Mouse (Mus musculus): ENCODE measurements around the gene Pde2a. TPM values are rescaled to one million over a fixed set of nuclear protein-coding genes. Genes with fewer than 3 reads are reported as not detected.
A peak's percentile ranks its signal among the peaks of the same experiment; 100 is the strongest.

Pde2a gene
- total RNA-seq, 1 experiment from 2014 or later: 1.7 TPM

- peak; percentile 79 for ATAC-seq (replicated peaks; ENCODE audit: low read depth, poor library complexity, severe bottlenecking)
Observed at GRCm38 (mm10) chr7:101450422-101451401, 29.2 kb downstream of the Pde2a start.

GRCm38 (mm10) chr7:101452669-101453068 lies 31.2 kb downstream of the Pde2a start:
- no peak for ATAC-seq (replicated peaks; ENCODE audit: low read depth, poor library complexity, severe bottlenecking)

- ATAC-seq (replicated peaks; ENCODE audit: low read depth, poor library complexity, severe bottlenecking): no peak
Observed at GRCm38 (mm10) chr7:101453296-101453695, 31.8 kb downstream of the Pde2a start.

- ATAC-seq (replicated peaks; ENCODE audit: low read depth, poor library complexity, severe bottlenecking): no peak
Observed at GRCm38 (mm10) chr7:101453725-101454124, 32.2 kb downstream of the Pde2a start.

GRCm38 (mm10) chr7:101454479-101454878 lies 33.0 kb downstream of the Pde2a start:
- ATAC-seq (replicated peaks; ENCODE audit: low read depth, poor library complexity, severe bottlenecking): peak; percentile 61

- ATAC-seq (replicated peaks; ENCODE audit: low read depth, poor library complexity, severe bottlenecking): no peak
Observed at GRCm38 (mm10) chr7:101455141-101455540, 33.6 kb downstream of the Pde2a start.

GRCm38 (mm10) chr7:101456318-101456717 lies 34.8 kb downstream of the Pde2a start:
- ATAC-seq (replicated peaks; ENCODE audit: low read depth, poor library complexity, severe bottlenecking): no peak

GRCm38 (mm10) chr7:101456789-101457188 lies 35.3 kb downstream of the Pde2a start:
- ATAC-seq (replicated peaks; ENCODE audit: low read depth, poor library complexity, severe bottlenecking): no peak

GRCm38 (mm10) chr7:101457283-101457682 lies 35.8 kb downstream of the Pde2a start:
- no peak for ATAC-seq (replicated peaks; ENCODE audit: low read depth, poor library complexity, severe bottlenecking)

GRCm38 (mm10) chr7:101457801-101458200 lies 36.3 kb downstream of the Pde2a start:
- no peak for ATAC-seq (replicated peaks; ENCODE audit: low read depth, poor library complexity, severe bottlenecking)

- ATAC-seq (replicated peaks; ENCODE audit: low read depth, poor library complexity, severe bottlenecking): no peak
Observed at GRCm38 (mm10) chr7:101458278-101458781, 36.8 kb downstream of the Pde2a start.

GRCm38 (mm10) chr7:101459305-101459813 lies 37.9 kb downstream of the Pde2a start:
- no peak for ATAC-seq (replicated peaks; ENCODE audit: low read depth, poor library complexity, severe bottlenecking)

GRCm38 (mm10) chr7:101459923-101460607 lies 38.6 kb downstream of the Pde2a start:
- ATAC-seq (replicated peaks; ENCODE audit: low read depth, poor library complexity, severe bottlenecking): peak; percentile 10; the same call in 1 of the 2 replicates

GRCm38 (mm10) chr7:101460608-101460957 lies 39.1 kb downstream of the Pde2a start:
- ATAC-seq (replicated peaks; ENCODE audit: low read depth, poor library complexity, severe bottlenecking): no peak

- ATAC-seq (replicated peaks; ENCODE audit: low read depth, poor library complexity, severe bottlenecking): no peak
Observed at GRCm38 (mm10) chr7:101461571-101461970, 40.1 kb downstream of the Pde2a start.

GRCm38 (mm10) chr7:101462327-101463068 lies 41.0 kb downstream of the Pde2a start:
- ATAC-seq (replicated peaks; ENCODE audit: low read depth, poor library complexity, severe bottlenecking): no peak

- no peak for ATAC-seq (replicated peaks; ENCODE audit: low read depth, poor library complexity, severe bottlenecking)
Observed at GRCm38 (mm10) chr7:101463665-101464271, 42.3 kb downstream of the Pde2a start.

GRCm38 (mm10) chr7:101464927-101465326 lies 43.4 kb downstream of the Pde2a start:
- no peak for ATAC-seq (replicated peaks; ENCODE audit: low read depth, poor library complexity, severe bottlenecking)

GRCm38 (mm10) chr7:101465392-101465791 lies 43.9 kb downstream of the Pde2a start:
- ATAC-seq (replicated peaks; ENCODE audit: low read depth, poor library complexity, severe bottlenecking): no peak
